Mouse (Mus musculus): Measurements from ENCODE around the gene Adamts4. TPM values are rescaled to one million over a fixed set of nuclear protein-coding genes. Genes with fewer than 3 reads are reported as not detected.

The Adamts4 gene
- polyA plus RNA-seq, 1 experiment from 2014 or later, result 14.3 TPM

- ATAC-seq (ENCODE audit: low FRiP score, low read depth), result no peak
- H3K4me3 ChIP-seq, result no peak overlapping the region
- WGBS, result 89% methylated on average over 18 of the region's 18 CpGs
- peaks cover 47% of the 10 kb centered on the region for H3K4me1 ChIP-seq
- no peak overlapping the region for H3K4me2 ChIP-seq (replicated peaks)
- H3K9me3 ChIP-seq, result no peaks in the 10 kb centered on the region
- peaks cover 57% of the 10 kb centered on the region for H3K36me3 ChIP-seq
- no peak overlapping the region for H3K9ac ChIP-seq
- no peaks in the 10 kb centered on the region for H3K27me3 ChIP-seq
- no peak overlapping the region for H3K27ac ChIP-seq
Observed at GRCm38 (mm10) chr1:171283188-171284160, 33.3 kb downstream of the Adamts4 start.

- Histone ChIP-seq H3K4me2 (replicated peaks) (no peak overlapping the region), H3K27ac (no peak overlapping the region), H3K27me3 (no peaks in the 10 kb centered on the region), H3K36me3 (peaks cover 57% of the 10 kb centered on the region), H3K9ac (no peak overlapping the region), H3K9me3 (no peaks in the 10 kb centered on the region), H3K4me1 (peaks cover 49% of the 10 kb centered on the region), H3K4me3 (no peak overlapping the region)
- 85% methylated on average over 15 of the region's 15 CpGs for WGBS
- no peak for ATAC-seq (ENCODE audit: low FRiP score, low read depth)
Observed at GRCm38 (mm10) chr1:171284491-171284890, 34.3 kb downstream of the Adamts4 start.

- ATAC-seq (ENCODE audit: low FRiP score, low read depth), result no peak
- 0 out of 2 replicates have a peak overlapping the region, but pooled peaks have one; percentile 3 for H3K27ac ChIP-seq
- no peaks in the 10 kb centered on the region for H3K27me3 ChIP-seq
- H3K4me2 ChIP-seq (replicated peaks), result no peak overlapping the region; the same call in 1 of the 2 replicates
- H3K36me3 ChIP-seq, result peaks cover 64% of the 10 kb centered on the region
- H3K9ac ChIP-seq, result no peak overlapping the region; the same call in 1 of the 2 replicates
- no peaks in the 10 kb centered on the region for H3K9me3 ChIP-seq
- H3K4me3 ChIP-seq, result no peak overlapping the region
- peaks cover 40% of the 10 kb centered on the region for H3K4me1 ChIP-seq
- WGBS, result 89% methylated on average over 20 of the region's 20 CpGs
Observed at GRCm38 (mm10) chr1:171285096-171285892, 35.1 kb downstream of the Adamts4 start.

GRCm38 (mm10) chr1:171286517-171286916 is 36.3 kb downstream of the Adamts4 start:
- peak overlapping the region; percentile 96; the same call in 1 of the 2 replicates for H3K9ac ChIP-seq
- no peak overlapping the region for H3K27ac ChIP-seq
- H3K27me3 ChIP-seq, result no peaks in the 10 kb centered on the region
- no peak for ATAC-seq (ENCODE audit: low FRiP score, low read depth)
- 89% methylated on average over 19 of the region's 19 CpGs for WGBS
- peaks cover 64% of the 10 kb centered on the region for H3K36me3 ChIP-seq
- peak overlapping the region; percentile 79 for H3K4me2 ChIP-seq (replicated peaks)
- no peaks in the 10 kb centered on the region for H3K9me3 ChIP-seq
- H3K4me3 ChIP-seq, result peak overlapping the region; percentile 90
- peaks cover 40% of the 10 kb centered on the region for H3K4me1 ChIP-seq

GRCm38 (mm10) chr1:171287136-171288081 is 37.2 kb downstream of the Adamts4 start, which contains the start of gene Usp21:
TSS of gene Usp21 (minus strand) at chr1:171287991.
- peaks cover 59% of the 10 kb centered on the region for H3K36me3 ChIP-seq
- peak within 1 kb of the TSS; percentile 93 for H3K27ac ChIP-seq
- H3K9me3 ChIP-seq, result no peaks in the 10 kb centered on the region
- under 1% methylated on average over 48 of the region's 49 CpGs for WGBS
- peak within 1 kb of the TSS; percentile 79 for H3K4me2 ChIP-seq (replicated peaks)
- no peaks in the 10 kb centered on the region for H3K27me3 ChIP-seq
- ATAC-seq (ENCODE audit: low FRiP score, low read depth), result peak; percentile 95
- peak within 1 kb of the TSS; percentile 90 for H3K4me3 ChIP-seq
- peaks cover 32% of the 10 kb centered on the region for H3K4me1 ChIP-seq
- peak within 1 kb of the TSS; percentile 96 for H3K9ac ChIP-seq

- ATAC-seq (ENCODE audit: low FRiP score, low read depth), result no peak
- Histone ChIP-seq H3K27ac (peak overlapping the region; percentile 59; the same call in 1 of the 2 replicates), H3K36me3 (peaks cover 51% of the 10 kb centered on the region), H3K4me2 (replicated peaks) (peak overlapping the region; percentile 79), H3K9me3 (no peaks in the 10 kb centered on the region), H3K27me3 (no peaks in the 10 kb centered on the region), H3K4me3 (peak overlapping the region; percentile 90), H3K4me1 (peaks cover 33% of the 10 kb centered on the region), H3K9ac (peak overlapping the region; percentile 96; the same call in 1 of the 2 replicates)
- 60% methylated on average over 4 of the region's 4 CpGs for WGBS
Observed at GRCm38 (mm10) chr1:171288328-171288727, 38.1 kb downstream of the Adamts4 start.

- Histone ChIP-seq H3K4me2 (replicated peaks) (peak overlapping the region; percentile 84), H3K36me3 (peaks cover 19% of the 10 kb centered on the region), H3K27ac (no peak overlapping the region; the same call in 1 of the 2 replicates), H3K4me3 (peak overlapping the region; percentile 66), H3K9me3 (no peaks in the 10 kb centered on the region), H3K27me3 (peaks cover 19% of the 10 kb centered on the region), H3K9ac (no peak overlapping the region), H3K4me1 (peaks cover 15% of the 10 kb centered on the region)
- no peak for ATAC-seq (ENCODE audit: low FRiP score, low read depth)
- WGBS, result 75% methylated on average over 3 of the region's 3 CpGs
Observed at GRCm38 (mm10) chr1:171293351-171293750, 43.1 kb downstream of the Adamts4 start.

GRCm38 (mm10) chr1:171293906-171294297 is 43.7 kb downstream of the Adamts4 start:
- no peak for ATAC-seq (ENCODE audit: low FRiP score, low read depth)
- H3K36me3 ChIP-seq, result peaks cover 13% of the 10 kb centered on the region
- H3K4me1 ChIP-seq, result peaks cover 10% of the 10 kb centered on the region
- H3K9ac ChIP-seq, result peak overlapping the region; percentile 84
- WGBS, result 24% methylated on average over 5 of the region's 5 CpGs
- peak overlapping the region; percentile 95 for H3K27ac ChIP-seq
- H3K9me3 ChIP-seq, result no peaks in the 10 kb centered on the region
- H3K4me3 ChIP-seq, result peak overlapping the region; percentile 66
- peak overlapping the region; percentile 84 for H3K4me2 ChIP-seq (replicated peaks)
- H3K27me3 ChIP-seq, result peaks cover 20% of the 10 kb centered on the region

GRCm38 (mm10) chr1:171294298-171295062 is 44.3 kb downstream of the Adamts4 start, which contains the start of gene Ufc1:
TSS of gene Ufc1 (minus strand) at chr1:171295024.
- H3K4me3 ChIP-seq, result peak within 1 kb of the TSS; percentile 66
- no peaks in the 10 kb centered on the region for H3K9me3 ChIP-seq
- peaks cover 10% of the 10 kb centered on the region for H3K4me1 ChIP-seq
- H3K36me3 ChIP-seq, result peaks cover 7% of the 10 kb centered on the region
- peak within 1 kb of the TSS; percentile 84 for H3K9ac ChIP-seq
- peak within 1 kb of the TSS; percentile 84 for H3K4me2 ChIP-seq (replicated peaks)
- WGBS, result under 1% methylated on average over 42 of the region's 42 CpGs
- peak; percentile 86 for ATAC-seq (ENCODE audit: low FRiP score, low read depth)
- H3K27ac ChIP-seq, result peak within 1 kb of the TSS; percentile 95
- peaks cover 20% of the 10 kb centered on the region for H3K27me3 ChIP-seq

- Histone ChIP-seq H3K4me2 (replicated peaks) (peak overlapping the region; percentile 84), H3K9ac (peak overlapping the region; percentile 84), H3K4me3 (peak overlapping the region; percentile 66), H3K9me3 (no peaks in the 10 kb centered on the region), H3K27me3 (peaks cover 20% of the 10 kb centered on the region), H3K36me3 (peaks cover 2% of the 10 kb centered on the region), H3K4me1 (peaks cover 10% of the 10 kb centered on the region), H3K27ac (peak overlapping the region; percentile 95)
- 19% methylated on average over 3 of the region's 3 CpGs for WGBS
- peak; percentile 28; the same call in 1 of the 2 replicates for ATAC-seq (ENCODE audit: low FRiP score, low read depth)
Observed at GRCm38 (mm10) chr1:171295063-171295402, 44.8 kb downstream of the Adamts4 start.
